Mouse (Mus musculus) bone marrow, adult 2 months (tissue): Measurements from ENCODE around the gene Ing5.

Experiments
- CTCF ChIP-seq: fragments of 200-500 bp; IDR thresholded peaks from 2 replicates; pipeline ENCODE4 v1.5.1; 2011; ENCODE audit warnings: low read length, control low read depth; ENCODE audit not compliant: control insufficient read depth, insufficient read depth
- POLR2A ChIP-seq: fragments of 200-500 bp; IDR thresholded peaks from 2 replicates; pipeline ENCODE4 v1.6.1; 2011; ENCODE audit warnings: low read depth, mild to moderate bottlenecking, control low read depth, low read length, borderline replicate concordance; ENCODE audit not compliant: control insufficient read depth

- TF ChIP-seq CTCF (no peak), POLR2A (no peak)
Observed at GRCm38 (mm10) chr1:93836532-93836913, 32.8 kb downstream of the Ing5 start.
